Mouse (Mus musculus) midbrain, embryonic 15.5 days (tissue): Measurements from ENCODE around the gene 4930447C04Rik. TPM values are rescaled to one million over a fixed set of nuclear protein-coding genes. Genes with fewer than 3 reads are reported as not detected.

Source experiments
- ATAC-seq: fragments of 200-750 bp; cut with Nextera tagmentation; replicated peaks from 2 replicates; pipeline ENCODE4 v1.8.0; 2017; ENCODE audit warnings: moderate TSS enrichment
- H3K27ac ChIP-seq: fragments of 300-500 bp; sonication (generic); 2 replicates; pipeline ENCODE4 v1.5.1; 2015; ENCODE audit warnings: mild to moderate bottlenecking, inconsistent platforms
- H3K27me3 ChIP-seq: fragments of 300-500 bp; sonication (generic); replicated peaks from 2 replicates; pipeline ENCODE4 v1.6.1; 2015; ENCODE audit warnings: inconsistent platforms
- H3K36me3 ChIP-seq: fragments of 300-500 bp; sonication (generic); replicated peaks from 2 replicates; pipeline ENCODE4 v1.6.1; 2015; ENCODE audit warnings: inconsistent platforms
- H3K4me1 ChIP-seq: fragments of 300-500 bp; sonication (generic); 2 replicates; pipeline ENCODE4 v1.6.1; 2015; ENCODE audit warnings: inconsistent platforms
- H3K4me2 ChIP-seq: fragments of 300-500 bp; sonication (generic); 2 replicates; pipeline ENCODE4 v1.6.1; 2015; ENCODE audit warnings: inconsistent platforms, mild to moderate bottlenecking, moderate library complexity
- H3K4me3 ChIP-seq: fragments of 300-500 bp; sonication (generic); 2 replicates; pipeline ENCODE4 v1.5.1; 2015; ENCODE audit warnings: mild to moderate bottlenecking, inconsistent platforms
- H3K9ac ChIP-seq: fragments of 300-500 bp; sonication (generic); 2 replicates; pipeline ENCODE4 v1.6.1; 2015; ENCODE audit warnings: mild to moderate bottlenecking, inconsistent platforms
- H3K9me3 ChIP-seq: fragments of 300-500 bp; sonication (generic); 2 replicates; pipeline ENCODE4 v1.6.1; 2016; ENCODE audit warnings: inconsistent platforms
- WGBS: fragments of 180-500 bp; shearing (Covaris S2); methylation state at CpG from one replicate; pipeline ENCODE4 v1.1.7; 2015; ENCODE audit warnings: mixed read lengths; 5-methylcytosine and 5-hydroxymethylcytosine counted together
- polyA plus RNA-seq: library from polyadenylated mRNA; unstranded; fragments of >200 nt; fragmentation: Nextera tagmentation; extraction: Ambion mirVana; gene quantifications from 2 replicates; pipeline ENCODE4 v1.2.1, GENCODE M21; 2015

The 4930447C04Rik gene
- polyA plus RNA-seq, 1 experiment from 2014 or later, result 4.8 TPM

DNA sequence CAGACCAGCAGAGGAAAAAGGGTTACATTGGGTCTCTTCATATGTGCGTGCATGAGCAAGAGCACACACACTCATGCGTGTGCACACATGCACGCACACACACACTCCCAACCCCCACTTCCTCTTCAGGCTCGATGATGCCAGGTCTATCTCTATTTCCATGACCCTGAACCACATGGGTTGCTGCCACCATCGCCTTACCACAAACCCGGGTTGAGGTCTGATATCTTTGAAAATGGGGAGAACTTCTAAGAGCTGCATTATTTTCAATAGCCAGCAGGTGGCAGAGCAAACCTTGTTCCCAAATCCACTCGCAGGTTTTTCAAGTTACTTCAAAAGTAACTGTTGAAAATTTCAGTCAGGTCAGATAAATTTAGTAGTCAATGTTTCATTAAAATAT, 92.8 kb downstream of the 4930447C04Rik start:
- H3K4me1 ChIP-seq, result peaks cover 4% of the 10 kb centered on the region; the same call in 1 of the 2 replicates
- 25% methylated on average over 7 of the region's 7 CpGs for WGBS
- no peak overlapping the region for H3K9ac ChIP-seq
- H3K4me2 ChIP-seq, result no peak overlapping the region
- H3K27ac ChIP-seq, result no peak overlapping the region
- 0 out of 2 replicates have a peak, but pooled peaks have one; percentile 27 for ATAC-seq
- no peaks in the 10 kb centered on the region for H3K9me3 ChIP-seq
- H3K36me3 ChIP-seq, result no peaks in the 10 kb centered on the region
- H3K4me3 ChIP-seq, result no peak overlapping the region
- H3K27me3 ChIP-seq, result peaks cover 76% of the 10 kb centered on the region

DNA sequence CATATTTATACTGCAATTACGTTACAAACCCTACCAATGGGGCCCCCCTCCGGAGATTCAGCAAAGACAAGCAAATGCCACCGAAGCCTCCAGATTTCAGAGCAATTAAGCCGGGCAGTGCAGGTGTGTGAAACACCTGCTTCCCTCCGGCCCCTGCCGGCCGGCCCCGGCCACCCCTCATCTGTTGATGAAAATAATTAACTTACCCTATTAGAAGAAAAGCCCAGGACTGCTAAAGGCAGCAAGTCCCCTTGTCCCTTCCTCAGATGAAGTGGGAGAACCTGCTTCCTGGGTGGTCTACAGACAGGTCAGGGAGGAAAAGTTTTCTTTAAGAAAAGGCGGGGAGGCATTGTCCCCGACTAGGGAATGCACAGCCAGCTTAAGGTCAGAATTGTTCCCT, 94.6 kb downstream of the 4930447C04Rik start:
- no peak overlapping the region for H3K4me2 ChIP-seq
- WGBS, result 20% methylated on average over 10 of the region's 10 CpGs
- no peak for ATAC-seq
- no peaks in the 10 kb centered on the region for H3K9me3 ChIP-seq
- peaks cover 4% of the 10 kb centered on the region; the same call in 1 of the 2 replicates for H3K4me1 ChIP-seq
- no peak overlapping the region for H3K4me3 ChIP-seq
- H3K36me3 ChIP-seq, result no peaks in the 10 kb centered on the region
- H3K27ac ChIP-seq, result no peak overlapping the region
- peaks cover 63% of the 10 kb centered on the region for H3K27me3 ChIP-seq
- H3K9ac ChIP-seq, result no peak overlapping the region

DNA sequence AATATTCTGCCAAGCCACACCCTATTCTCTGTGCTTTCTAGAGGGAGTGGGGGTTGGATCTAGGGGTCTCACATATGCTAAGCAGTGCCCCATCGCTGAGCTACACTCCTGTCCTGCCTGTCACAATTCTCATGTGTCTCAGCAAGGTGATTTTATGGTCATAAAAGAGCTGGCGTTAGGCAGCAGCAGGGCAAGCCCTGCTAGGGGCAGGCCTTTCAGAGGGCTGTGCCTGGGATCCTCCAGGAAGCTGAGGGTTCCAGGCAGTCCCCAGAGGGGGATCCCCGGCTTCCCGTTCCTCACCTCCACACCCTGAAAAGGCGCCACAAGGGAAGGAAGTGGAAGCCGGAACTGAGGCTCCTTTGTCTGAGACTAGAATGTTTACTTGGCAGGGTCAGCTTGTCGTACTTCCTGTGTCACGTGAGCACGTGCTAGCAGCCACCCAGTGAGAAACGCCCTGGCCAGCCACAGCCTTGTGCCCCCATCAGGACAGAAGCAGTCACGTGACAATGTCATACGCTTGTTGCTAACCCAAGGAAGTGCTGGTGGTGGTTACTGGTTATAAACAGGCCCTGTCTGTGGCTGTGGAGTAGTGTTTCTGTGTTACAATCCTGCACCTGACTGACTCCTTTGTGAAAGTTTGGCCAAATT, 96.5 kb downstream of the 4930447C04Rik start:
- Histone ChIP-seq H3K27me3 (peaks cover 44% of the 10 kb centered on the region), H3K27ac (no peak overlapping the region), H3K36me3 (no peaks in the 10 kb centered on the region), H3K4me3 (peak overlapping the region; percentile 12), H3K9ac (no peak overlapping the region), H3K9me3 (no peaks in the 10 kb centered on the region), H3K4me1 (peaks cover 4% of the 10 kb centered on the region; the same call in 1 of the 2 replicates), H3K4me2 (peak overlapping the region; percentile 39)
- peak; percentile 76 for ATAC-seq
- WGBS, result 30% methylated on average over 12 of the region's 12 CpGs

DNA sequence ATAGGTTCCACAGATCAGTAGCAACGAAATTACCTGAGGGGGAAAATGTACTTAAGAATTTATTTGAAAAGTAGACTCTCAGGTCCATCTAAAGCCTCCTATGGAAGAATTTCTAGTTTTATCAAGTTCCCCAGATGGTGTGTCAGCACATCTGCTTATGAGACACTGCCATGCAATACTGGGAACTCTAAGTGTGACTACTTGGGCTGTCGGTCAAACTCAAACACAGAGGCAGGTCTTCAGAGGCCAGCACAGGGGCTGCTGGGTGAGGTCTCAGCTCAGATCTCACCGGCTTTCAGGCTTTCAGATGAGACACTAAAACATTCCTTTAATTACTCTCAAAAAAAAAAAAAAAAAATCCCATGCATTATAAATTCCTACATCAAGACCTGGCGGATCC, 97.0 kb downstream of the 4930447C04Rik start:
- Histone ChIP-seq H3K4me3 (no peak overlapping the region), H3K4me1 (peaks cover 4% of the 10 kb centered on the region; the same call in 1 of the 2 replicates), H3K9ac (no peak overlapping the region), H3K4me2 (peak overlapping the region; percentile 39), H3K36me3 (no peaks in the 10 kb centered on the region), H3K27me3 (peaks cover 41% of the 10 kb centered on the region), H3K27ac (no peak overlapping the region), H3K9me3 (no peaks in the 10 kb centered on the region)
- WGBS, result 79% methylated on average over 4 of the region's 4 CpGs
- no peak for ATAC-seq

DNA sequence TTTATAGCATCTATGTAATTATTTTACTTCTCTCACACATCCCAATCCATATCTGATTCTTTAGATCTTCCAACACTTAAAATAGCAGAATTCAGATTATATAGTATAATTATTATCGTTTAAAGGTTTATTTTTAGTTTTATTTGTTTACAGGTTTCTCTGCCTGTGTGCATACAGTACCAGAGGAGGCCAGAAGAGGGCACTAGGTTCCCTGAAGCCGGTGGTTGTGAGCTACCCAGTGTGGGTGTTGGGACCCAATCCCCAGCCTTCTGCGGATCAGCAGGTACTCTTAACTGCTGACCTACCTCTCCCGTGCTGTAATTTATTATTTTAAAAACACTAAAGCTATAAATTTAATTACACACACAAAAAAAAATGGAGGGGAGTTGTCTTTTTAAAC, 97.4 kb downstream of the 4930447C04Rik start:
- no peak for ATAC-seq
- H3K27ac ChIP-seq, result no peak overlapping the region
- H3K4me1 ChIP-seq, result peaks cover 4% of the 10 kb centered on the region; the same call in 1 of the 2 replicates
- H3K36me3 ChIP-seq, result no peaks in the 10 kb centered on the region
- 88% methylated on average over 4 of the region's 4 CpGs for WGBS
- H3K4me3 ChIP-seq, result no peak overlapping the region
- H3K9ac ChIP-seq, result no peak overlapping the region
- H3K4me2 ChIP-seq, result no peak overlapping the region
- no peaks in the 10 kb centered on the region for H3K9me3 ChIP-seq
- H3K27me3 ChIP-seq, result peaks cover 41% of the 10 kb centered on the region

DNA sequence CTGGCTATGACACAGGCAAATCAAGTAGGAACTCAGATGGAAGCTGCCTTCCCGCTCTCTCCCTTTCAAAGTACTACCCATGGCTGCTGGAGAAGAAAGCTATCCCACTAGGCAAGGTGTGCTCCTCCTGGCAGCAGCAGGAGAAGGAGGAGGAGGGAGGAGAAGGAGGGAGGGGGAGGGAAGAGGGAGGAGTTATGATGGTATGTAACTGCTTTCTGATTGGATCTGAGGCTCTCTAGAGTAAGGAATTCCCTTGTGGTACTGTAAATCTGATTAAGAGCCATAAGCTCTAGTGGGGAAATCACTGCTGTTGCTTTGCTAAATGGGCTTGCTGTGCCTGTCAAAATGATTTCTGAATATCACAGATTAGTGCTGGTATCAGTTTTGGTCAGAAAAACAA, 99.1 kb downstream of the 4930447C04Rik start:
- no peaks in the 10 kb centered on the region for H3K9me3 ChIP-seq
- no peaks in the 10 kb centered on the region for H3K36me3 ChIP-seq
- no peak overlapping the region for H3K4me3 ChIP-seq
- H3K4me2 ChIP-seq, result no peak overlapping the region
- no peak for ATAC-seq
- peaks cover 30% of the 10 kb centered on the region for H3K27me3 ChIP-seq
- H3K9ac ChIP-seq, result no peak overlapping the region
- WGBS, result 85% methylated on average over 1 of the region's 1 CpGs
- H3K27ac ChIP-seq, result no peak overlapping the region
- peaks cover 4% of the 10 kb centered on the region; the same call in 1 of the 2 replicates for H3K4me1 ChIP-seq

DNA sequence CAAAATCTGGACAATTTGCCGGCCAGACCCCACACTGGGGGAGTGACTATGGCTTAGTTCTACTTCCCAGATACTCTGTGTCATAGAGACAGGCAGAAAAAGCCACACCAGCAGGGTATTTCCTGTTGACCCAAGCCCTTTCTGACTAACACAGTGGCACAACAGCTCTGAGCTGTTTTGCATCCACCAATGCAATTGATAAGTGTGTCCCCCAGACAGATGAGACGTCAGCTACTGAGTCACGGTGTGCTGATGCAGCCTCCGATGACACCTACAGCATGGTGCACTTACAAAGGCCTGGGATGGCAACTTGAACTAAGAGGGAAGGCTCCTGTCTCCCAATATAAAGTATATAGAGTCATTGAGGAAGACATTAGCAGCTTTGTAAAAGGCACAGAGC, 103.3 kb downstream of the 4930447C04Rik start:
- Histone ChIP-seq H3K36me3 (no peaks in the 10 kb centered on the region), H3K27me3 (peaks cover 30% of the 10 kb centered on the region), H3K9ac (no peak overlapping the region), H3K4me2 (no peak overlapping the region), H3K4me3 (no peak overlapping the region), H3K9me3 (no peaks in the 10 kb centered on the region), H3K4me1 (no peaks in the 10 kb centered on the region), H3K27ac (no peak overlapping the region)
- WGBS, result 74% methylated on average over 4 of the region's 4 CpGs
- ATAC-seq, result no peak

DNA sequence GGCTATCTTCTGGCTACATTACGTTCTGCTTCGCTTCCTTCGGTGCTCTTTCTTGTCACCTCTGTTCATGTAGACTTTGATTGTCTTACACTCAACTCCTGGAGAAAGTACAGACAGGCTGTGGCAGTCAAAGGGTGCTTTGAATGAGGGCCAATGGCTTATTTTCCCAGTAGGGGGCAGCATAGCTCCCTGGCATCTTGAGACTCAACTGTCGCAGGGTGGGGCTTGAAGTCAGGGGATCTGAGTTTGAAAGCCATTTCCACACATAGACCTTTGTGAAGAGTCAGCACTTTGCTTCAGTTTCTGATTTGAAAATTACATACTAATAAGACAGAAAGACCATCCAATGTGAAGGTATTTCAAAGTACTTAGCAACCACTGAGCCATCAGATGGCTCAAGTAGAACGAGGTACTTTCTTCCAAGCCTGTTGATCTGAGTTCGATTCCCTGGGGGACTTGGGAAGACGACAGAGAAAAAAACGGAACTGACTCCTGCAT, 105.0 kb downstream of the 4930447C04Rik start:
- ATAC-seq, result no peak
- H3K9me3 ChIP-seq, result no peaks in the 10 kb centered on the region
- 81% methylated on average over 8 of the region's 8 CpGs for WGBS
- no peak overlapping the region for H3K9ac ChIP-seq
- peaks cover 8% of the 10 kb centered on the region for H3K4me1 ChIP-seq
- no peak overlapping the region for H3K4me3 ChIP-seq
- no peaks in the 10 kb centered on the region for H3K36me3 ChIP-seq
- H3K27ac ChIP-seq, result no peak overlapping the region
- peaks cover 34% of the 10 kb centered on the region for H3K27me3 ChIP-seq
- no peak overlapping the region for H3K4me2 ChIP-seq

DNA sequence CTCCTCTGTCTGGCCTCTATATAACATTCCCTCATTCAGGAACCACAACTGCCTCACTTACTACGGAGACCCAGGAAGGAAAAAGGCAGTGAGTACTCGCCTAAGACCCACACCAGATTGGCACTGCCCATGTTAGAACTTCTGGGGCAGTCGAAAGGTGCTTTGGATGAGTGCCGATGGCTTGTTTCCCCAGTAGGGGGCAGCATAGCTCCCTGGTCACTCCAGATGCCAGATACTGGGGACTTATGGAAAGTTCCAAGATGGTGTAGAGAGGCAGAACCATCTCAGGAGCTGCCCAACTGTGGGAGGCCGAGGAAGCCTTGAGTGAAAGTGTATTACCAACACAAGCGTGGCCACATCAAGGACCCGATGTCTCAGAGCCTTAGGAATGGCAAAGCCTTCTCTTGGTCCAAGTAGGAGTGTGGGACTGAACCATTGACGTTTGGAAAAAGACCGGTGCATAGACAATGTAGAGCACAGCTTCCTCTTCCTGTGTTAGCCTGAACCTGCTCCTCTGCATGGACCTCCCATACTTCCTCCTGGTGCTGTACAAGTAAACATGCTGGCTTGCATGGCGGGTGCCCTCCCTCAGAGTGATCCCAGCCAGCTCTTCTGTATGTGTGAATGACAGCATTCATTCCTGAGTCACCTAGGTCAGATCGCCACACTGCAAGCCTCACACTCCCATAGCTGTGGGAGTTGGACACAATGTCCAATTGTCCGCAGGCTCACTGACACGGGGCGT, 105.6 kb downstream of the 4930447C04Rik start:
- Histone ChIP-seq H3K4me1 (peaks cover 8% of the 10 kb centered on the region), H3K9ac (no peak overlapping the region), H3K9me3 (no peaks in the 10 kb centered on the region), H3K36me3 (no peaks in the 10 kb centered on the region), H3K27ac (no peak overlapping the region), H3K27me3 (peaks cover 36% of the 10 kb centered on the region), H3K4me3 (no peak overlapping the region), H3K4me2 (no peak overlapping the region)
- ATAC-seq, result no peak
- 76% methylated on average over 14 of the region's 14 CpGs for WGBS

DNA sequence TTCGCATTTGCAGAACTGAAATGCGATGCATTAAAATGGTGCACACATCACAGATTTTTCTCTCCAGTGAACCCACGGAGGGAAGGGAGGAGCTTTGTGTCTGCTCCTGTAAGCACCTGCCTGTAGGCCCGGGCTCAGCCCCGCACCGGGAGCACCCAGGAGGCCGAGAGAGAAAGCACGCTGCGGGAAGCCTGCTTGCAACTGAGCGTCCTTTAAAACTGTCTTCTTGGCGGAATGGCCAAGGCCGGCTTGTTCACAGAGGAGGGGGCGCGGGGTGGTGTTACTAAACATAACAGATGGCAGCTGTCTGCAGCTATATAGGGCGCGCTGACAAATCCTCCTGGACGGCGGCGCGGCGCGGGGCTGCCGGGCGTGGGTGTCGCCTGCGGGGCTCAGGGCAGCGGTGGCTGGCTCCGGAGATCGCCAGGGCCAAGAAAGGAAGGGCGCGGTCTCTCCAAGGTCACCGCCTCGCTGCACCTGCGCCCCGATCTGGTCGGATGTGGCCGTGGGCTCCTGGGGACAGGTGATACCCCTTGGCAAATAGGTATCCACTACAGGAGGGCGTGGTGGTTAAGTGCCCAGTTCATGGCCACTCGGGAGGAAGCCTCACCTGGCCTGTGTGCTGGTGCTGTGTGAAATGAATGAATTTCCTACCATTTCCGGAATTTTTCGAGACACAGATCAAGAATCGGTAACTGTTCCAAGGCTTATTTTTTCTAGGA, 108.7 kb downstream of the 4930447C04Rik start:
- no peaks in the 10 kb centered on the region for H3K9me3 ChIP-seq
- H3K9ac ChIP-seq, result peak overlapping the region; percentile 47
- H3K36me3 ChIP-seq, result no peaks in the 10 kb centered on the region
- H3K4me2 ChIP-seq, result peak overlapping the region; percentile 71
- peaks cover 31% of the 10 kb centered on the region for H3K27me3 ChIP-seq
- H3K4me3 ChIP-seq, result peak overlapping the region; percentile 43
- peak; percentile 80 for ATAC-seq
- H3K4me1 ChIP-seq, result peaks cover 8% of the 10 kb centered on the region
- H3K27ac ChIP-seq, result peak overlapping the region; percentile 42; the same call in 1 of the 2 replicates
- WGBS, result 6% methylated on average over 42 of the region's 42 CpGs
